Mouse (Mus musculus) lung, postnatal 4 days (tissue): ENCODE measurements around the gene Maml2.
A peak's percentile ranks its signal among the peaks of the same experiment; 100 is the strongest.

Experiments
- DNase-seq, 2 experiments: peaks; one replicate each; pipeline ENCODE4 v3.0.0; 2021

The Maml2 gene

DNA sequence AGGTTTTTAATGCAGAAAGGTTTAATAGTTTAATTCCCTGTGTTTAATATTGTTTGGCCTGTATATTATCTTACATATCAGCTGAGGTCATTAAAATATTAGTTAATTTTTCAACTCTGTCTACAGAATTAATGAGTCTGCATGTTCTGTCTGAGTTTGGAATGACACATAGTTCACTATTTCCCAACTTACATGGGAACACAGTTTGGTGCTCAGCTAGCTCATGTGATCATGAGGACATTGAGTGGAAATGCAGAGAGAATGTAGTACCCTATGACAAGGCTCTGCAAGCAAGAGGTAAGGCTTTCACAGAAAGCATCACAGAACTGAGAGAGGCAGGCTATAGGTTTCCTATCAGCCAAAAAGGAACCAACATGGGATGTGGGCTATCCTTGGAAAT is 197.8 kb downstream of the Maml2 start:
- no peak for DNase-seq

DNA sequence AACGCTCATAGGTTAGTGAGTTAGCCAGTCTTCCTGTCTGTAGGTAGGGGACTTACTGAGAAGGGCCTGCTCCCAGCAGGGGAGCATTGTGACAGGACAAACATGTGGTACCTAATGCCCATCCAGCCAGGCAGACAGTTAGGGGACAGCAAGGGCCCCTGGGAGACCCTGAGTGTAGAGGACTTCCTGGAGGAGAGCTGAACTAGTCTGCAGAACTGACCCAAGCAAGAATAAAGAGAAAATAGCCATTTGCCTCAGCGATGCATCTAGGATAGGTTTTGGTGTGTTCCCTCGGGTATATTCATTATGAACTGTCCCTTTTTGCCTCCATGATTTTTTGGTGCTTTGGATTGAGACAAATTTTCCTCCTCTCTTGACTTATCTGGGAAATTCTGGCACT is 199.3 kb downstream of the Maml2 start:
- DNase-seq, result no peak

- DNase-seq, result peak in 1 of 2 experiments; percentile 43
Measured at GRCm38 (mm10) chr9:13497690-13498333, 200.1 kb downstream of the Maml2 start.

- no peak for DNase-seq
Measured at GRCm38 (mm10) chr9:13500045-13500444, 202.3 kb downstream of the Maml2 start.

GRCm38 (mm10) chr9:13505024-13505423 is 207.3 kb downstream of the Maml2 start:
- DNase-seq, result no peak

DNA sequence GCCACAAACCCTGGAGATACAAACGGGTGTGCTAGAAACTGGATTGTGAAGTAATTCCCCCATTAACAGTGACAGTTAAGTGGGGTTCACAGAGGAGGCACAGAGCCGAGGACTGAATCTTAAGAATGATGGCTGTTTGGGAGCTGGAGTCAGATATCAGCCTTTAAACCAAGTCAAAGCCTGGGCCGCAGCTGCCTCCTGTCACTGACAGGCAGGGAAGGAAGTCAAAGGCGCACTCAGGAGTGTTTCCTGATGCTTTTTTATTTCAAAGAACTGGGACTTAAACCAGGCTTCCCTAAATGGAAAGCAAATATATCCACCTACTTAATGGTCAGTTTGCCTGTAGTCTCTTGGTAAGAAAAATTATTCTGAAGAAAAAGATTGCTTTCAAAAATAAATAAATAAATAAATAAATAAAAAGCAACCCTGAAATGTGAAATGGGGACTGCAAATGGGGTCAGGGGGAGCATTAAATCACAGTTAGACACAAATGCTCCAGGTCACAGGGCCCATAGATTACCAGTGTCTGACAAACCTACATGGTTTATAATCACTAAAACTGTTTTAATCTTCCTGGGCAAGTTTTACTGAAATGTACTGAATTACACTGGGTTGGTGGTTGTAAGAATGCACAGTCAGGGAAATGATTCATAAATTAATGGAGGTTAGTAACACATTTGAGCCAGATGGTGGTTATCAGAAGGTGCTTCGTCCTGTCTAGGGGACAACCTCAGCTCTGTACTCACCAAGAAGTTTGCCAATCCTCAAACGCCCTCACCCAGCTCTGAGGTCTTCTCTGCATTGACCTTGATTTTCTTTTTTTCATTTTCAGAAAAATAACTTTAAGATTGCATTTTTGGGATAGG is 209.4 kb downstream of the Maml2 start:
- peak; percentile 57 to 82 for DNase-seq

DNA sequence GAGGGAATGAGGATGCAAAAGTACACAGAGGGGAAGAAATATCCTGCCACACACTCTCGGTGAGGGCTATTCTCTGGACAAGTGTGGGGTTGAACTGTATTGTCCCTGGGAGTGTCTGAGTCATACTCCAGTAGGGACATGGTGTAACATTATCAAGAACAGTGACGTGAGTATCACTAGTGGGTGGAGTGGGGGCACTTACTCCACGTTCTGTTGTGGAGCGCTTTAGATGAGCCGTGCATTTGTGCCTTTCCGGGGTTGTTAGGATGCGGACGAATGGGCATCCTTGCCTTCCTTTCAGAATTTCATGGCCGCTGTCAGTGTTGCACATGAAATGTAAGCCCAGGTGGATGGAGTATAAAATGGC is 210.0 kb downstream of the Maml2 start:
- no peak for DNase-seq

DNA sequence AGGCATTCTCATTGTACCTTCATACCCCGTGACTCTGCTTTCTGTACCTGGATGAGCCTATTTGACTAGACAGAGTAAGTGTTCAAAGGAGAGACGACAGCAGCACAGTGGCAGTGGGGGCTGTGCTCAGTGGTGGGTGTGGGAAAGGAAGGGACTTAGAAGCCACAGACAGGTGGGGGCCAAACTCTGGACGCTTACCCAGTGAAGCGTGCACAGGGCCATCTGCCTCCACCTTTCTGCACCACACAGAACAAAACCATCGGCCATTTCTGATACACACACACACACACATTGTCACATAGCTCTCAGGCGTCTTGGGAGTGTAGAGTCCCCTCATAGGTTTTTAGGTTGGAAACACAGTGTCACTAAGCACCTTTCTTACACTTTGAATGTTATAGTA is 212.0 kb downstream of the Maml2 start:
- DNase-seq, result no peak

- peak; percentile 44 to 68 for DNase-seq
Measured at GRCm38 (mm10) chr9:13510621-13511369, 213.0 kb downstream of the Maml2 start.

- no peak for DNase-seq
Measured at GRCm38 (mm10) chr9:13513135-13513534, 215.4 kb downstream of the Maml2 start.

DNA sequence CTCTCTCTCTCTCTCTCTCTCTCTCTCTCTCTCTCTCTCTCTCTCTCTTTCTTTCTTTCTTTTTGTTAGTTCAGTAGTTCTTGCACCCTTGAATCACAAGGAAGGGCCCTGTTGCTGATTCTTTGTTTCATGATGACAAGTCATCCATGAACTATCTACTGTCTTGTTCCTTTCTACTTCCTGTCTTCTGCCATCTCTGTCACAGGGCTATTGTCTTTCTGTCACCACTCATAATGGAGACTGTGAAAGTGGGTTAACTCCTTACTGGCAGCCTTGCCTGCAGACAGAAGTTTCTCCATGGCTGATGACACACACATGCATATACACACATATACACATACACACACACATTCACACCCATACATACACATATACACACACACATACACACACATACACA is 216.7 kb downstream of the Maml2 start:
- no peak for DNase-seq

- no peak for DNase-seq
Measured at GRCm38 (mm10) chr9:13515976-13516375, 218.2 kb downstream of the Maml2 start.

- no peak for DNase-seq
Measured at GRCm38 (mm10) chr9:13518031-13518430, 220.3 kb downstream of the Maml2 start.

GRCm38 (mm10) chr9:13518441-13518971 is 220.7 kb downstream of the Maml2 start:
- no peak for DNase-seq

- no peak for DNase-seq
Measured at GRCm38 (mm10) chr9:13522061-13522820, 224.5 kb downstream of the Maml2 start.

DNA sequence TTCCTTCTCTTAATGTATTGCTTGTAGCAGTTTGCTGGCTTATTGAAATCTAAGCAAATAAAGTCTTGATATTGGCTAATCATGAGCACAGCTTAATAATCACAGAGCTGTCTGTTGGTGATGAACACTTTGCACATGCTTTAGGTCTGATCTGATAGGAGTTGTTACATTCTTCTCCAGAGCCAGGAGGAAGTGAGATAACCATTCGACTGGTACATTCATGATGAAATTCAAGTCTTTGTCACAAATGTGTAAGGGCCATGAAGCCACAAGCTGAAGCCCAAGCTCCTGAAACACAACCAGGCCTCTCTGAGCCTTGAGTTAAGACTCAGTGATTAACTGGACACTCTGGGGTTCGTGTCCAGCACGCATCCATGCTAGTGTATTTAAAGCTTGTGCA is 225.3 kb downstream of the Maml2 start:
- DNase-seq, result no peak

DNA sequence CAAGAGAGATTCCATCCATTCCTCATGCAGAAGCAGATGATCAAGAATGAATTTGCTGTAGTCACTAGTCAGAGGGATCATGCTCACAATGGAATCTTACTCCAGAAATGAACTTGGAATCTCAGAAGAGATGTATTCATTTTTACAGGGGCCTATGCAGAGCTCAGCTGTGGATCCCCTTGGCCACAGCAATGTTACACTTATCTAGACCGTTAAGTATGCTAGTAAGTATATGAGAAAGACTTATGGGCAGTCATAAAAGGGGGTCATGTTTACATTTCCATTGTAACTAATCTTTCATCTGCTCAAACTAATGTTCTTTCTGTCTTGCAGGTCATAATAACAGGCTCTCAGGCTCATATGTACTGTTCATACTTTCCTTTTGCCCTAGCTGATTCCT is 227.3 kb downstream of the Maml2 start:
- no peak for DNase-seq

GRCm38 (mm10) chr9:13525561-13526255 is 228.0 kb downstream of the Maml2 start:
- DNase-seq, result no peak

- no peak for DNase-seq
Measured at GRCm38 (mm10) chr9:13530575-13530974, 232.8 kb downstream of the Maml2 start.

DNA sequence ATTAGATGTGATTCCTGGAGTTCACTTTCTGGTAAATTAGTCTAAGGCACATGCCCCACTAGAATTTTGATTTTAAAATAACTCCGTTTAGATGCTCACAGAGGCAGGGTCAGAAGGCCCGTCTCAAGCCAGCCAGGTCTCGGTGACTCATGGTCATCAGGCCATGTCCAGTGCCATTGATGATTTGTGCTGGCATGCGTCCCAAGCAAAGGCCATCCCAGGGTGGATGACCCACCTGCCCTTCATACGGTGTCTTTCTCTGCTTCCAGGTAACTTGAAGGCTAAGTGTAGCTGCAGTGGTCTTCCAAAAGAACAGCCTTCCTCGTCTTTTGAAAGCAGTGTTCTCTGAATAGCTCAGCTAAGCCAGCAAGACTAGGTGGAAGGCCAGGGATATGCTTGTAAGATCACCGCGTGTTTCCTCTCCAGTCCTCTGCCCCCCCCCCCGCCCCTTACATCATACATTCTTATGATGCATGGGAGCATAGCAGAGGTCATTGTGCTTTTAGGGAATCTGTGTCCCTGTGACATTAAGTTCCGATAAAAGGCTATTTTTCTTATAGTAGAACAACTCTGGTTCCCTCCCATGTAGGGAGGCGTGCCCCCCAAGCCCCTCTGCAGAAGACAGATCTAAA is 235.4 kb downstream of the Maml2 start:
- DNase-seq, result no peak

DNA sequence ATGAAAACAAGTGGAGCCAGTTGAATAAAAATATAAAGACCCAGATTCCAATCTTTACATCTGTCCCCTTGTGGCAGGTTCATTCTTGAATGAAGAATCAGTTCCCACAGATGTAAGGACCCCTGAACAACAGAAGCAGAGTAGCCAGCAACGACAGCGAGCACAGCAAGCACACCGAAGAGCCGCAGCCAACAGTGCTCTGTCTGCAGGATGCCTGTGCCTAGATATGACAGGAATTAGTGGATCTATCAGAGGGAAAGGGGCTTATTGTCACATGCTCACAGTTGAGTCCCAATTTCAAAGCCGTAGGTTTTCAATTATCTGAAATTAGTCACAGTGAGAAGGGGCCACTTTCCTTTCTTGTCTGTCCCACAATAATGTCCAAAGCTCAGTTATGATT is 238.0 kb downstream of the Maml2 start:
- DNase-seq, result no peak
